Mouse (Mus musculus) splenic B cell, adult 2 months (primary cell): ENCODE results near the gene Ppp1r27.
"Not testable (repeated sequence)": the region's sequence is repeated elsewhere in the genome, so short reads cannot be mapped to it uniquely, and the experiment has no call there.

Source experiments
- DNase-seq: peaks from one replicate; pipeline ENCODE4 v3.0.0-alpha.2; 2011; ENCODE audit warnings: low read depth, low spot score
- H3K27me3 ChIP-seq: 2 replicates; pipeline ENCODE4 v1.6.1; 2012; ENCODE audit warnings: mild to moderate bottlenecking, low read length, moderate library complexity, mixed read lengths; ENCODE audit not compliant: control insufficient read depth, poor library complexity, insufficient read depth, severe bottlenecking
- H3K36me3 ChIP-seq: 2 replicates; pipeline ENCODE4 v1.6.1; 2012; ENCODE audit warnings: mild to moderate bottlenecking, low read length, moderate library complexity, mixed read lengths; ENCODE audit not compliant: control insufficient read depth, poor library complexity, insufficient read depth, severe bottlenecking

The Ppp1r27 gene

GRCm38 (mm10) chr11:120550810-120551440, at the start of gene Ppp1r27:
Ppp1r27 (minus strand) TSS chr11:120551132.
- H3K27me3 ChIP-seq = no peaks in the 10 kb centered on the region
- no peak for DNase-seq
- H3K36me3 ChIP-seq = no peaks in the 10 kb centered on the region

GRCm38 (mm10) chr11:120600716-120601115, 49.8 kb upstream of the Ppp1r27 start:
- no peak for DNase-seq
- Histone ChIP-seq H3K36me3 (peaks cover 7% of the 10 kb centered on the region), H3K27me3 (no peaks in the 10 kb centered on the region)

GRCm38 (mm10) chr11:120598990-120599549, 48.1 kb upstream of the Ppp1r27 start:
- no peaks in the 10 kb centered on the region for H3K27me3 ChIP-seq

GRCm38 (mm10) chr11:120598283-120598989, 47.5 kb upstream of the Ppp1r27 start, which contains the start of the genes Alyref and Anapc11:
Alyref (minus strand) TSS chr11:120598365.
Anapc11 (plus strand) TSS chr11:120598421.
- DNase-seq = peak; percentile 98
- no peaks in the 10 kb centered on the region for H3K27me3 ChIP-seq
- H3K36me3 ChIP-seq = peaks cover 6% of the 10 kb centered on the region

More at GRCm38 (mm10) chr11:120598990-120599549, 48.1 kb upstream of the Ppp1r27 start:
- H3K36me3 ChIP-seq = peaks cover 6% of the 10 kb centered on the region
- no peak for DNase-seq

GRCm38 (mm10) chr11:120597240-120598235, 46.6 kb upstream of the Ppp1r27 start:
- peaks cover 6% of the 10 kb centered on the region for H3K36me3 ChIP-seq
- no peaks in the 10 kb centered on the region for H3K27me3 ChIP-seq
- peak; percentile 30 for DNase-seq

- no peak for DNase-seq
- H3K27me3 ChIP-seq = no peaks in the 10 kb centered on the region
- peaks cover 4% of the 10 kb centered on the region; the same call in 1 of the 2 replicates for H3K36me3 ChIP-seq
These were observed 37.6 kb upstream of the Ppp1r27 start for GRCm38 (mm10) chr11:120588531-120588930.

- DNase-seq = no peak
- no peaks in the 10 kb centered on the region for H3K27me3 ChIP-seq
- peaks cover 11% of the 10 kb centered on the region for H3K36me3 ChIP-seq
These were observed 33.0 kb upstream of the Ppp1r27 start for GRCm38 (mm10) chr11:120583937-120584336.

- not testable (repeated sequence) for H3K27me3 ChIP-seq, DNase-seq
- H3K36me3 ChIP-seq = peaks cover 17% of the 10 kb centered on the region
These were observed 32.0 kb upstream of the Ppp1r27 start for GRCm38 (mm10) chr11:120582982-120583293.

GRCm38 (mm10) chr11:120582268-120582981, 31.5 kb upstream of the Ppp1r27 start:
- Histone ChIP-seq H3K27me3 (no peaks in the 10 kb centered on the region), H3K36me3 (peaks cover 20% of the 10 kb centered on the region)
- DNase-seq = peak; percentile 76

- H3K36me3 ChIP-seq = peaks cover 20% of the 10 kb centered on the region
- no peaks in the 10 kb centered on the region for H3K27me3 ChIP-seq
- DNase-seq = peak; percentile 94
These were observed 30.7 kb upstream of the Ppp1r27 start, which contains the start of gene Arhgdia for GRCm38 (mm10) chr11:120581490-120582267. Arhgdia (minus strand) TSS chr11:120581624.

GRCm38 (mm10) chr11:120580871-120581331, 30.0 kb upstream of the Ppp1r27 start:
- no peaks in the 10 kb centered on the region for H3K27me3 ChIP-seq
- DNase-seq = peak; percentile 58
- peaks cover 20% of the 10 kb centered on the region for H3K36me3 ChIP-seq

- no peaks in the 10 kb centered on the region for H3K27me3 ChIP-seq
- DNase-seq = peak; percentile 65
- peaks cover 19% of the 10 kb centered on the region for H3K36me3 ChIP-seq
These were observed 29.3 kb upstream of the Ppp1r27 start for GRCm38 (mm10) chr11:120580190-120580589.
